Mouse (Mus musculus) natural killer cell, adult 2 months (primary cell): ENCODE measurements at regions not wholly inside any gene's neighbourhood (a gene's known extent, or its start where the extent isn't known, plus 50 kb on each side); places are given as distances from the start of the nearest gene placed in this dataset.

Experiments used
- DNase-seq, 2 experiments: peaks; one replicate each; pipeline ENCODE4 v3.0.0; 2022; ENCODE audit warnings: low spot score in 2 of 2

GRCm38 (mm10) chr16:93192651-93193173 is 366.8 kb upstream of the Runx1 start:
- no peak for DNase-seq

DNA sequence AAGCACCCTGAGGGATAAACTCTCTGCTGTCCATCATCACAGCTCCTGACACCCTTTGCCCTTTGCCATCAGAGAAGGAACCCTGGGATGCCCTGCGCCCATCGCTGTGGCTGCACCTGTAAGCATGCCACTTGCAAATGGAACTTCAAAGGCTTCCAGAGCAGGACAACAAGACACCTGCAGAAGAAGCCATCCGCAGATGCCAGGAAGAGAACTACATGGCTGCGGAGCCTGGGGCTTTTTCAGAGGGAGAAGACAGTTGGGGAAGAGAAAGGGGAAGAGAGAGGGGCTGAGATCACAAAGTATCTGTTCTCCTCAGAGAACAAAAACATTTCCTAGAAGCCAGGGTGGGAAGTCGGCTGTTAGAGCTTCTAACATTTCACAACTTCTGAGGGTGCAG is 365.2 kb upstream of the Runx1 start:
- no peak for DNase-seq

DNA sequence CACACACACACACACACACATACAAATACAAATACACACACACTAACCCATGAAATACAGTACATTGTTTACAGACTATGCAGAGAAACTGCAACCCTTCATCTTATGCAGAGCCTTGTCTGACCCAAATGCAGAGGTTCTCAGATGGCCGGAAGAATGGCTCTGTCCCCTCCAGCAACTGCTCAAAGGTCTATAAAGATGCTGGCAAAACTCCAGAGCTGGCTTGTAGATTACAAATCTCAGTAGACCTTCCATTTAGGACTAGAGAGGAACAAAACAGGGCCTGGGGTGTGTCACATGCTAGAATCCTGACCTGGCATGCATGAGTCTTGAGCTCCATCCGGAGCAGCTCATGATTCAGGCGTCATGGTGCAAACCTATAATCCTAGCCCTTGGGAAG is 364.4 kb upstream of the Runx1 start:
- no peak for DNase-seq

DNA sequence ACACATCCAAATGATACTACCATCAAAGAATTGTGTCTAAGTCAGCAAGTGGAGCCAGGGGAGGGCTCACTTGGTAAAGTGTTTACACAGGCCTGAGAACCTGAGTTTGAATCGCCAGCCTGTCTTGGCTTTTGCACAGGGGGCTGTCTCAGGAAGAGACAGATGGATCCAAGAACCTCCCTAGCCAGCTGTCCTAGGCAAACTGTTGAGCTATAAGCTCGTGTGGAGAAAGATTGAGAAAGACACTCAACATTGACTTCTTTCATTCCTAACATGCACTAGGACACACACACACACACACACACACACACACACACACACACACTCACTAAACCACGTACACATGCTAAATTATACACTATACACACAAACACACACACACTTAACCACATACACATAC is 363.9 kb upstream of the Runx1 start:
- DNase-seq = no peak

GRCm38 (mm10) chr16:93189412-93189811 is 363.5 kb upstream of the Runx1 start:
- DNase-seq = no peak

DNA sequence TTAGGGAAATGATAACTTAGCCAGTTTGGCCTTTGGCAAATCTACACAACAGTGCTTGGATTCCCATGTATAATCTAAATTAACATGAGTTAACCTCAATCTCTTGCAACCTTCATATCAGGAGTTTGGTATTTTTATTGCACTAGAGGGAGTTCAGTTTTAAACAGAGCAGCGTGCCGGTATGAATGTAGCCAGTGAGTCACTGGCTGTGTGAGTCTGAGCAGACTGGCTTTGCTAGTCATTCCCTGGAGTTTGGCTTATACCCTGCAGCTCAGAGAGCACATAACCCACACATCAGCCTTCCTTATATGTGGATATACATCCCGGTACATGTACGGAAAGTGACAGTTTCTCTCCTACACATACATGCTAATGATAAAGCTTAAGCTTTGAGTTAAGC is 360.6 kb upstream of the Runx1 start:
- no peak for DNase-seq

- no peak for DNase-seq
Measured at GRCm38 (mm10) chr16:93182656-93183055, 356.7 kb upstream of the Runx1 start.

DNA sequence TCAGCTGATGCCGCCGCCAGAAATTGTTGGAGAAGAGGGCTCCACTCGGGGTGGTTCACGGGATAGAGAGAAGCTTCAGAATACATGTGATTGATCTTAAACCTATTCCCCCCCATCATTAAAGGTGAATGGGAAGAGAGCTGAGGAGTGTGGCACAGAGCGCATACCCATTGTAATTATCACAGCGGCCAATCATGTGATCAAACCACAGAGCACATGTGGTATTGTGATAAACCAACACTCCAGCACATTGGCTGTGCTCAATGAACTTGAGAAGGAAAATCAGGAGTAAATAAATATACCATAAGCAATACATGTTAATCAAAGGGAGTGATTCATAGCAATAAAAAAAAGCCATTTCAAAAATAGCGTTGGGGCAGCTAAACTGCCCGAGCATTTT is 355.5 kb upstream of the Runx1 start:
- no peak for DNase-seq

DNA sequence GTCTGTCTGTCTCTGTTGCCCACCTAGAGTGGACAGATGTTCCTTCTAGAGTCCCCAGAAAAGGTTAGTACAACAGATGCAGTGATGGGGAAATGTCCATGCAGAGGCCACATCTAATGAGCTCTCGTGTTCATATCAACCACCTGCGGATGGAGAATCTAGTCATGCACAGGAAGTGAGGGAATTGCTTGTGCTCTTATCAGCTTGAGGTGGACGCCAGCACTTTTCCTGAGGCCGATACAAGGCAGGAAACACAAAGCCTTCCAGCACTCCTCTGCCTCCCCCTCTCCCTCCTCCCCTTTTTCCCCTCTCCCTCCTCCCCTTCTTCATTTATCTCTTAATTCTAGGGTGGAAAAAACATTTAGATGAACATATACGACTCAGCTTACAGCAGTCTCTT is 354.3 kb upstream of the Runx1 start:
- no peak for DNase-seq

DNA sequence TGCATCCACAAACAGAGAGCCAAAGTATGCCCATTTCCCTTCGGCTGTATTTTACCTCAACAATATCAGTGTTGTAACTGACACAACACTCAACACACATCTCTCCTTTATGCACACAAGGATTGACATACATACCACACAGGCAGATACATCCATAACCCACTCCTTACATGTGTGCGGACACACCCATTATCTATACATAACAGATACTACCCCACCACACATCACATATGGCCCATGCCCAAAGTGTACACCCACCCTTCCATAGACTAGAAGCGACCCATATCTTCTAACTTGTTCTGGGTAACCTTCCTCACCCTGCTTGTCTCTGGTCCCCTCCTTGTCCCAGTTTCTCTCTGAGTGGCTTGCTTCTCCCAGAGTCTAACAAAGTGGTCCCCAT is 340.7 kb upstream of the Runx1 start:
- no peak for DNase-seq

DNA sequence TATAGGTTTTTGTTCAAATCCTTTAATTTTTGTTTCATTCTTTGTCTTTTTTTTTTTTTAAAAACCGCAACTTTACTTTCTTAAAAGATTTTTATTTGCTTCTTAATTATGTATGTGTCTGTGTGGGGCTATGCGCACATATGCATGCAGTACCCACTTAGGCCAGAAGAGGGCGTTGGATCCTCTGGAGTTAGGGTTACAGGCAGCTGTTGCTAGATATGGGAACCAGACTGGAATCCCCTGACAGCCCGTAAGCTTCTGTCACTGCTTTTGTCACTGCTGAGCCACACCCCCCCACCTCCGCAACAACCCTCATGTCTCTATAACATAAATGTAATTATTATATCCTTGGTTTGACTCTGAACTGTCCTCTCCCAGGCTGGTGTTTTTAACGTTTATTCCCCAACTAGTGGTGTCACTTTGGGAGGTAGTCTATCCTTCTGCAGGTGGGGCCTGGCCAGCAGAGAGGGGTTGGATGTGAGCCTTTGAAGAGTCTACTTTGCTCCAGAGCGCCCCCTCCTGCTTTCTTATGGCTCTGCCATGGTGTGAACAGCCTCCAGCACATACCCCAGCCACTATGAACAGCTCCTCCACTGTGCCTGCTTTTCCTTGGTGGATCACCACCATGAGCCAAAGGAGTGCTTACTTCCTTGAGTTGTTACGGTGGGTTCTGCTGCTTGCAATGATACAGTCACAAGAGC is 332.7 kb upstream of the Runx1 start:
- DNase-seq = no peak

- no peak for DNase-seq
Measured at GRCm38 (mm10) chr16:93153545-93154329, 327.8 kb upstream of the Runx1 start.

- DNase-seq = peak; percentile 32 to 39
Measured at GRCm38 (mm10) chr16:93152765-93153489, 327.0 kb upstream of the Runx1 start.

GRCm38 (mm10) chr16:93152057-93152456 is 326.1 kb upstream of the Runx1 start:
- no peak for DNase-seq

DNA sequence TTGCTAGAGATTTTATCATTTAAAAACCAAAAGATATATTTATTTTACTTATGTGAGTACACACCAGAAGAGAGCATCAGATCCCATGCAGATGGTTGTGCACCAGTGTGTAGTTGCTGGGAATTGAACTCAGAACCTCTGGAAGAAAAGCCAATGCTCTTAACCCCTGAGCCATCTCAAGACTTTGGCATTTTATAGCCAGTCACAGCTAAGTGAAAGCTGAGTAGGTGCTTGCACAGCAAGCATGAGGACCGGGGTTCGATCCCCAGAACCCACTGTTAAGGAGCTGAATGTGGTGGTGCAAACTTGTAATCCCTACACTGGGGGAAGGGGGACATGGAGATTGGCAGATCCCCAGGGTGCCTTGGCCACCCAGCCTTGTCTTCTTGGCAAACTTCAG is 325.7 kb upstream of the Runx1 start:
- DNase-seq = no peak

DNA sequence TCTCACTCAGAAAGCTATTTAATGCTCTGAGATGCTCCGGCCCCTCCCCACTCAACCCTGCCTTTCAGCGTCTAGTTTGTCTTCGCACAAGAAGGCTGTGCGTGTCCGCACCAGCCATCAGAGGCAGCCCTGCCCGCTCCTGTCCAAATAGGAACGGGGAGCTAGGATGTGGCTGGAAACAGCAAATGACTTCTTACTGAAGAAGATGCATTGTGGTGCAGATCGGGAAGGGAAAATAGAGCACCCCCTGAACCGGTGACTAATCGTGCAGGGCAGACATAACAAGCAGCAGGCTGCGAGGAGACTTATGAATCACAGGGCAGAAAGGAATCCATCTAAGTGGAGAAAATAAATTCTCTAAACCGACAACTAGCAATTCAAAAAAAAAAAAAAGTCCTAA is 324.5 kb upstream of the Runx1 start:
- DNase-seq = no peak

DNA sequence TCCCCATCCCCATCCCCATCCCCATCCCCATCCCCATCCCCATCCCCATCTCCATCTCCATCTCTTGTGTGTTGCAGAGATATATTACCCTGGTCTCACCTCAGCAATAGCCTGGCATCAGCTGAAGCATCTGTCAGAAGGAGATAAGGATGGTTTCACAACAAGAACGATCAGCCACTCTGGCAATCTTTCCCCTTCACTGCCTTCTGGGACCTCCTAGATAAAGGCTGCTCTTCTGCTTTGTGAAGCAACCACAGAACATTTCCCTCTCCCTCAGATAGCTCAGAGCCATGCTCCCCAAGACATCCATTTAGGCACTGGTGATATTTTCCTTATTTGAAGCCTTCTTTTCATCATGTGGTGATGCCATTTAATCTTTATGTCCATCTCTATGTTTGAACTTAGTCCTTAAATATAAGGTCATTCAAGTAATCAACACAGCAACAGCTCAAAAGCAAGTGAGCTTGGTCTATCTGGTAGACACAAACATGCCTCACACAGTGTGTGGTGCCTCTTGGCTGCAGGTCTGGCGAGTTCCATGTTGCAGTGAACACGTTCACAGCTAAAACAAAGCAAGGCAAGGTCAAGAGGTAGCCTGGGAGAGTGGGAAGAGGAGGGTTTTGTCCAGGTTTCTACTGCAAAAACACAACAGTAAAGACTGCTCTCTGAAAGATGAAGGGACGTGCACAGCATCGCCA is 321.7 kb upstream of the Runx1 start:
- peak; percentile 3 to 4 for DNase-seq

GRCm38 (mm10) chr16:93146812-93147211 is 320.9 kb upstream of the Runx1 start:
- peak in 1 of 2 experiments; percentile 11 for DNase-seq

DNA sequence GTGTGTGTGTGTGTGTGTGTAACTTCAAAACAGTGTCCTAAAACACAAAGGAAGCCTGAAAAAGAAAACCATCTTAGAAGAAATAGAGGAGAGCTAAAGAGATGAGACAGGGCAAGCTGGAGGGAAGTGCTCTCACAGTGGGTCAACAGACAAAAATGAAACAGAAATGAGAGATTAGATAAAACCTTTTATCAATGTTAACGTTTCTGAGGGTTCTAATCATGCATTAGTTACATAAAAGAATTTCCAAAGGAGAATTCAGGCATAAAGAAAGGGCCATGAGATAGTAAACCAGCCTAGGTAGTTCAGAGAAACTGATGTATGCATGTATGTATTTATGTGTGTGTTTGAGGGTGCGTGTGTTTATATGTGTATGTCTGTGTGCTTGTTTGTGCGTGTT is 319.7 kb upstream of the Runx1 start:
- no peak for DNase-seq

GRCm38 (mm10) chr16:93144033-93144432 is 318.1 kb upstream of the Runx1 start:
- DNase-seq = no peak

DNA sequence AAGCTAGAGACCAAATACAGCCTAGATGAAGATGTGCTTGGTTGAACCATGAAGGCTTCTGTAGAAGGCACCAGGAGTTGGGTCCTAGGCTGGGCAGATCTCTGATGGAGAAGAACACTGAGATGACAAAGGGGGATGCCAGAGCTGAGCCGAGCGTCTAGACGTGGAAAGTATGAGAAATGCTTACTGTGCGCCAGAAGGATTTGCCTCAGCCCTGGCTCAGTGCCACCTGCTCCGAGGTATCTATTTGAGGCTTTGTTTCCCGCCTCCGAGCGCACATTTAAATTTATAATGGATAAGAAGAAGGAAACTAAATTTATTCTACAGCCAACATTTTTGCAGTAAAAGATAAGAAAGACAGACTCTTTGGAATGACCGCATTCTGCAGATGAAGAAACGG is 317.2 kb upstream of the Runx1 start:
- DNase-seq = no peak

- no peak for DNase-seq
Measured at GRCm38 (mm10) chr16:93141967-93142366, 316.0 kb upstream of the Runx1 start.
